Mouse (Mus musculus) liver, adult 10 weeks (tissue): ENCODE results near the gene Ndel1. TPM values are rescaled to one million over a fixed set of nuclear protein-coding genes. Genes with fewer than 3 reads are reported as not detected.

Experiments
- polyA plus RNA-seq: library from polyadenylated mRNA; stranded (reverse); fragments of 350-450 nt; fragmentation: Illumina TruSeq; extraction: RNeasy Lipid Tissue Mini Kit (QIAGEN cat#74804); gene quantifications from one replicate; pipeline ENCODE4 v1.2.3, GENCODE M21; 2014; ENCODE audit warnings: low read depth, low replicate concordance

Gene Ndel1
- polyA plus RNA-seq: 58.9 TPM

GRCm38 (mm10) chr11:68871748-68872147, at the start of gene Ndel1:
Gene Ndel1, minus strand, starts transcription at chr11:68871858.

GRCm38 (mm10) chr11:68901351-68902046, 29.8 kb upstream of the Ndel1 start, which contains the start of gene Rpl26:
Gene Rpl26, plus strand, starts transcription at chr11:68901583.

GRCm38 (mm10) chr11:68888253-68888652, 16.6 kb upstream of the Ndel1 start, which contains the start of gene Rnf222:
Gene Rnf222, plus strand, starts transcription at chr11:68888553.

Other genes starting within 250 kb of the Ndel1 start
- 6.5 TPM for gene Myh10, start 180.3 kb downstream of the Ndel1 start, polyA plus RNA-seq
- not detected for gene Rnf222, start 16.7 kb upstream of the Ndel1 start, polyA plus RNA-seq
- 134 TPM for gene Rpl26, start 29.7 kb upstream of the Ndel1 start, polyA plus RNA-seq
- not detected for gene Odf4, start 55.2 kb upstream of the Ndel1 start, polyA plus RNA-seq
- 2.5 TPM for gene Arhgef15, start 85.6 kb upstream of the Ndel1 start, polyA plus RNA-seq
- gene Slc25a35, start 96.3 kb upstream of the Ndel1 start, polyA plus RNA-seq: 1.6 TPM
- 1.5 TPM for gene Rangrf, start 103.3 kb upstream of the Ndel1 start, polyA plus RNA-seq
- gene Pfas, start 136.6 kb upstream of the Ndel1 start, polyA plus RNA-seq: 2.6 TPM
- 1.1 TPM for gene Ctc1, start 144.1 kb upstream of the Ndel1 start, polyA plus RNA-seq
- not detected for gene Aurkb, start 173.8 kb upstream of the Ndel1 start, polyA plus RNA-seq
- gene Borcs6, start 187.9 kb upstream of the Ndel1 start, polyA plus RNA-seq: 1.4 TPM
- 0.61 TPM for gene Tmem107, start 198.9 kb upstream of the Ndel1 start, polyA plus RNA-seq
- gene Vamp2, start 216.6 kb upstream of the Ndel1 start, polyA plus RNA-seq: 23.6 TPM
- gene Per1, start 223.4 kb upstream of the Ndel1 start, polyA plus RNA-seq: 0.16 TPM
- not detected for gene Hes7, start 248.5 kb upstream of the Ndel1 start, polyA plus RNA-seq